Mouse (Mus musculus): ENCODE results near the gene Cpne4. TPM values are rescaled to one million over a fixed set of nuclear protein-coding genes. Genes with fewer than 3 reads are reported as not detected.

Cpne4 gene
- total and polyA plus RNA-seq, 3 experiments: not detected

GRCm38 (mm10) chr9:104832934-104833539 is 286.0 kb downstream of the Cpne4 start:
- Histone ChIP-seq H3K9me3 (replicated peaks; ENCODE audit: low read length) (no peaks in the 10 kb centered on the region), H3K27ac (ENCODE audit: insufficient read depth, low read depth) (peak overlapping the region; percentile 28; the same call in 1 of the 2 replicates), H3K79me2 (replicated peaks; ENCODE audit: control insufficient read depth, extremely low read depth, insufficient read depth, poor library complexity, severe bottlenecking) (no peaks in the 10 kb centered on the region), H3K4me1 (ENCODE audit: control insufficient read depth in 1 of 2, insufficient read depth in 2 of 2) (peaks cover 6 to 16% of the 10 kb centered on the region in 2 experiments), H3K9ac (ENCODE audit: insufficient read depth, low read depth) (no peak overlapping the region), H3K4me3 (replicated peaks in 1 of 3; ENCODE audit: low read depth in 2 of 3, low read length in 2 of 3, poor library complexity in 1 of 3) (no peak overlapping the region), H3K4me2 (ENCODE audit: insufficient read depth, low read depth, poor library complexity, severe bottlenecking) (peak overlapping the region; percentile 7; the same call in 1 of the 2 replicates), H3K36me3 (replicated peaks in 1 of 2; ENCODE audit: control insufficient read depth in 1 of 2, insufficient read depth in 1 of 2, low read length in 1 of 2) (no peaks in the 10 kb centered on the region), H3K27me3 (replicated peaks) (no peaks in the 10 kb centered on the region)
- in situ Hi-C loops (cut with MboI; ENCODE audit: low pct_ligation_motif_present, low pct_unique_long_range_greater_than_20kb, low sequenced_read_pairs): no loop called here
- dilution Hi-C loops (cut with MboI; ENCODE audit: extremely low pct_ligation_motif_present, extremely low pct_unique_long_range_greater_than_20kb, low sequenced_read_pairs): no loop called here
- peak; percentile 41 for DNase-seq (ENCODE audit: extremely low read depth)
- no peak for TF ChIP-seq NRF1 (IDR thresholded peaks at IDR 0.05; ENCODE audit: low read depth, low read length)
- TF ChIP-seq SIN3A (IDR thresholded peaks at IDR 0.05; ENCODE audit: low read length): peak; percentile 77
- TF ChIP-seq CHD2 (IDR thresholded peaks at IDR 0.05; ENCODE audit: low read length): peak; percentile 24; the same call in 1 of the 2 replicates
- TF ChIP-seq MAFK (IDR thresholded peaks at IDR 0.05; ENCODE audit: insufficient replicate concordance, low read length): no peak; the same call in 1 of the 2 replicates
- TF ChIP-seq BHLHE40 (IDR thresholded peaks at IDR 0.05; ENCODE audit: low read depth, low read length): peak; percentile 88
- TF ChIP-seq EP300 (IDR thresholded peaks at IDR 0.05; ENCODE audit: low read length): peak; percentile 94
- TF ChIP-seq USF1 (IDR thresholded peaks at IDR 0.05; ENCODE audit: low read depth, low read length): no peak
- TF ChIP-seq ZKSCAN1 (IDR thresholded peaks at IDR 0.05; ENCODE audit: borderline replicate concordance, low read depth, low read length): no peak
- 0 out of 2 replicates have a peak, but pooled peaks have one; percentile 21 for TF ChIP-seq MAZ (IDR thresholded peaks at IDR 0.05; ENCODE audit: low read depth, low read length)
- TF ChIP-seq ZNF384 (IDR thresholded peaks at IDR 0.05; ENCODE audit: low read depth, low read length): no peak
- TF ChIP-seq USF2 (conservative IDR thresholded peaks at IDR 0.05; ENCODE audit: low read depth, low read length): no peak
- no peak for TF ChIP-seq POLR2AphosphoS2 (IDR thresholded peaks at IDR 0.05; ENCODE audit: low read depth, low read length)
- peak; percentile 57; the same call in 1 of the 2 replicates for TF ChIP-seq TCF12 (IDR thresholded peaks at IDR 0.05; ENCODE audit: low read depth, low read length)
- peak; percentile 60; the same call in 1 of the 2 replicates for TF ChIP-seq CHD1 (IDR thresholded peaks at IDR 0.05; ENCODE audit: low read depth, low read length)
- TF ChIP-seq MEF2A (IDR thresholded peaks at IDR 0.05; ENCODE audit: borderline replicate concordance, low read depth, low read length): peak; percentile 61; the same call in 1 of the 2 replicates
- peak; percentile 85 for TF ChIP-seq JUN (IDR thresholded peaks at IDR 0.05; ENCODE audit: insufficient read depth, low read depth, low read length)
- TF ChIP-seq MYC (IDR thresholded peaks at IDR 0.05; ENCODE audit: low read depth, low read length): peak; percentile 69; the same call in 1 of the 2 replicates
- TF ChIP-seq MXI1 (IDR thresholded peaks at IDR 0.05; ENCODE audit: low read depth, low read length): peak; percentile 57; the same call in 1 of the 2 replicates
- peak; percentile 75 for TF ChIP-seq RCOR1 (conservative IDR thresholded peaks at IDR 0.05; ENCODE audit: low read depth, low read length)
- 0 out of 2 replicates have a peak, but pooled peaks have one; percentile 41 for TF ChIP-seq ZMIZ1 (IDR thresholded peaks at IDR 0.05; ENCODE audit: low read depth, low read length)
- peak; percentile 89 for TF ChIP-seq ETS1 (conservative IDR thresholded peaks at IDR 0.05; ENCODE audit: low read depth, low read length)
- no peak for TF ChIP-seq CTCF (conservative IDR thresholded peaks at IDR 0.05 in 1 of 2, IDR thresholded peaks at IDR 0.05 in 1 of 2; ENCODE audit: low read depth in 2 of 2, low read length in 2 of 2)
- no peak for TF ChIP-seq TBP (conservative IDR thresholded peaks at IDR 0.05; ENCODE audit: low read depth, low read length)
- peak; percentile 91 for TF ChIP-seq JUND (conservative IDR thresholded peaks at IDR 0.05; ENCODE audit: low read depth, low read length)
- peak; percentile 70 for TF ChIP-seq MAX (IDR thresholded peaks at IDR 0.05; ENCODE audit: low read length)
- no peak for TF ChIP-seq PAX5 (IDR thresholded peaks at IDR 0.05; ENCODE audit: low read length)
- peak; percentile 94 for TF ChIP-seq IRF4 (IDR thresholded peaks at IDR 0.05; ENCODE audit: low read depth, low read length)
- TF ChIP-seq RAD21 (IDR thresholded peaks at IDR 0.05; ENCODE audit: low read depth, low read length): no peak; the same call in none of the 2 replicates
